9 mouse cellular contexts compared by ENCODE assay signal in the genomic region with DNA sequence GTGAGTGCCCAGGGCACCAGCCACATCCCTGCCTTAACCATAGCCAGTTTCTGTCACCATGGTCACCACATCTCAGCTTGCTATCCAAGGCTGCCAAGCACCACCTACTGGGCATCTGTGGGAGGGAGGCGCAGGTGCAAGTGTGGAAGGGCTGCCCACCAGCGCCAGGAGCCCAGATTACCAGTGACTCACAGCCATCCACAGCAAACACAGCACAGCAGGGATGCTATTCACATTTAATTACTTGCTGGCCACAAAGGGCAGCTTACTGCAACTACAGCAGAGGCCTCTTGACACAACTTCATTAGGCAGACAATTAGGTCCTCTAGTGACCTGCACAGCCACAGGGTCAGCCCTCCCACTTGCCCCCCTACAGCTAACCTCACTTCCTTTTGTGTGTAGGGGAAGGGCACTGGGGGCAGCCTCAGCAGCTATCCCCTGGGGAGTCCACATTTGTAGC. TPM values are rescaled to one million over a fixed set of nuclear protein-coding genes. Genes with fewer than 3 reads are reported as not detected.
DNase-seq lines count a peak whose midpoint lies in the region; ATAC-seq and TF ChIP-seq lines count a peak whose summit lies in the region.
"Had no signal": no experiment of that assay in that cellular context is flagged by ENCODE, and none has a peak within 500 bp of the region (broad histone marks: within the 10 kb centered on the region; RNA-seq: fewer than 3 reads in every experiment).

No protein-coding gene starts in this region.

- H3K4me3 ChIP-seq in intestine, postnatal 0 days (ENCODE audit: low read depth, low read length): no peak overlapping the region
- H3K4me3 ChIP-seq in intestine, embryonic 16.5 days (ENCODE audit: low read length): no peak overlapping the region
- no peak overlapping the region for H3K4me3 ChIP-seq in forebrain, embryonic 14.5 days (ENCODE audit: low read depth, low read length)
- no peak overlapping the region for H3K4me3 ChIP-seq in neural tube, embryonic 15.5 days (replicated peaks)
- H3K4me3 ChIP-seq: stomach, embryonic 15.5 days had no signal

- no peaks in the 10 kb centered on the region for H3K4me1 ChIP-seq in intestine, postnatal 0 days (replicated peaks; ENCODE audit: control insufficient read depth, insufficient read depth, low read length)
- peaks cover 12% of the 10 kb centered on the region for H3K4me1 ChIP-seq in intestine, embryonic 16.5 days (ENCODE audit: control insufficient read depth, insufficient read depth, low read length)
- H3K4me1 ChIP-seq in forebrain, embryonic 14.5 days (ENCODE audit: control insufficient read depth, insufficient read depth, low read length): no peaks in the 10 kb centered on the region
- peaks cover 14% of the 10 kb centered on the region for H3K4me1 ChIP-seq in neural tube, embryonic 15.5 days

- no peak for ATAC-seq in intestine, postnatal 0 days
- ATAC-seq in intestine, embryonic 16.5 days: no peak
- peak; percentile 74 for ATAC-seq in forebrain, embryonic 14.5 days
- peak; percentile 56; the same call in 1 of the 2 replicates for ATAC-seq in neural tube, embryonic 15.5 days (ENCODE audit: low FRiP score)

- H3K9me3 ChIP-seq in intestine, postnatal 0 days (ENCODE audit: control insufficient read depth): no peaks in the 10 kb centered on the region
- H3K9me3 ChIP-seq in intestine, embryonic 16.5 days (ENCODE audit: control insufficient read depth, low read length): no peaks in the 10 kb centered on the region
- no peaks in the 10 kb centered on the region for H3K9me3 ChIP-seq in forebrain, embryonic 14.5 days (replicated peaks; ENCODE audit: control insufficient read depth, low read length)
- H3K9me3 ChIP-seq in neural tube, embryonic 15.5 days (replicated peaks): no peaks in the 10 kb centered on the region
- H3K9me3 ChIP-seq: stomach, embryonic 15.5 days had no signal

- H3K36me3 ChIP-seq in intestine, postnatal 0 days (ENCODE audit: control insufficient read depth, insufficient read depth): peaks cover 54% of the 10 kb centered on the region
- H3K36me3 ChIP-seq in intestine, embryonic 16.5 days (ENCODE audit: control insufficient read depth, insufficient read depth, low read length): peaks cover 18% of the 10 kb centered on the region
- peaks cover 59% of the 10 kb centered on the region for H3K36me3 ChIP-seq in forebrain, embryonic 14.5 days (ENCODE audit: control insufficient read depth, insufficient read depth, low read length)
- peaks cover 52% of the 10 kb centered on the region for H3K36me3 ChIP-seq in neural tube, embryonic 15.5 days

- H3K27ac ChIP-seq in intestine, postnatal 0 days (ENCODE audit: low read depth, low read length): no peak overlapping the region; the same call in 1 of the 2 replicates
- H3K27ac ChIP-seq in intestine, embryonic 16.5 days (ENCODE audit: low read length): no peak overlapping the region
- peak overlapping the region; percentile 15; the same call in 1 of the 2 replicates for H3K27ac ChIP-seq in forebrain, embryonic 14.5 days (ENCODE audit: low read depth, low read length)
- 0 out of 2 replicates have a peak overlapping the region, but pooled peaks have one; percentile 37 for H3K27ac ChIP-seq in neural tube, embryonic 15.5 days (replicated peaks)
- H3K27ac ChIP-seq: stomach, embryonic 15.5 days had no signal

- no peaks in the 10 kb centered on the region for H3K27me3 ChIP-seq in intestine, postnatal 0 days (replicated peaks; ENCODE audit: control insufficient read depth, insufficient read depth, low read length)
- H3K27me3 ChIP-seq in intestine, embryonic 16.5 days (replicated peaks; ENCODE audit: control insufficient read depth, insufficient read depth, low read length): no peaks in the 10 kb centered on the region
- no peaks in the 10 kb centered on the region for H3K27me3 ChIP-seq in forebrain, embryonic 14.5 days (replicated peaks; ENCODE audit: control insufficient read depth, insufficient read depth, low read length)
- 0 out of 2 replicates have a peak, but pooled peaks cover 3% of the 10 kb centered on the region for H3K27me3 ChIP-seq in neural tube, embryonic 15.5 days (replicated peaks)
- H3K27me3 ChIP-seq: stomach, embryonic 15.5 days had no signal

- peak; percentile 55 for TF ChIP-seq CTCF in intestine, postnatal 0 days (IDR thresholded peaks at IDR 0.05; ENCODE audit: low read depth)

- WGBS in intestine, postnatal 0 days: 69% methylated on average over 2 of the region's 2 CpGs
- 71% methylated on average over 2 of the region's 2 CpGs for WGBS in intestine, embryonic 16.5 days
- 8% methylated on average over 2 of the region's 2 CpGs for WGBS in forebrain, embryonic 14.5 days
- 22% methylated on average over 2 of the region's 2 CpGs for WGBS in neural tube, embryonic 15.5 days

- H3K4me2 ChIP-seq in intestine, postnatal 0 days (replicated peaks; ENCODE audit: low read depth): no peak overlapping the region
- no peak overlapping the region for H3K4me2 ChIP-seq in intestine, embryonic 16.5 days (ENCODE audit: low read depth, low read length)
- H3K4me2 ChIP-seq in forebrain, embryonic 14.5 days (ENCODE audit: low read length): no peak overlapping the region
- no peak overlapping the region for H3K4me2 ChIP-seq in neural tube, embryonic 15.5 days
- H3K4me2 ChIP-seq: stomach, embryonic 15.5 days had no signal

- no peak overlapping the region for H3K9ac ChIP-seq in intestine, postnatal 0 days (ENCODE audit: low read depth, low read length)
- no peak overlapping the region for H3K9ac ChIP-seq in intestine, embryonic 16.5 days (ENCODE audit: low read depth, low read length)
- no peak overlapping the region for H3K9ac ChIP-seq in forebrain, embryonic 14.5 days (ENCODE audit: low read length)
- H3K9ac ChIP-seq in neural tube, embryonic 15.5 days (replicated peaks): no peak overlapping the region; the same call in none of the 2 replicates
- H3K9ac ChIP-seq: stomach, embryonic 15.5 days had no signal

- DNase-seq in forebrain, embryonic 14.5 days (ENCODE audit: low spot score): peak; percentile 69
- DNase-seq in layer of hippocampus, postnatal 14 days (ENCODE audit: low spot score in 2 of 2): peak; percentile 65 to 69
- no peak for DNase-seq in gastrocnemius, postnatal 4 days (ENCODE audit: low spot score in 2 of 2)
- DNase-seq in urinary bladder, postnatal 10 days (ENCODE audit: low spot score): no peak
- DNase-seq in adrenal gland, adult 18-20 months (ENCODE audit: low spot score in 2 of 2): no peak

RNA-seq across cellular contexts. Expression of a gene that starts 7.7 kb away (rescaled TPM):
- polyA plus RNA-seq in intestine, postnatal 0 days (2015; fragmentation: Nextera tagmentation; extraction: Ambion mirVana): 17.0 and 17.8 TPM in 2 replicates
- 34.1 and 37.2 TPM in 2 replicates for polyA plus RNA-seq in intestine, embryonic 16.5 days (2015; fragmentation: Nextera tagmentation; extraction: Ambion mirVana)
- 40.5 and 47.6 TPM in 2 replicates for polyA plus RNA-seq in forebrain, embryonic 14.5 days (2014; fragmentation: Nextera tagmentation; extraction: Ambion mirVana)
- total RNA-seq in layer of hippocampus, postnatal 14 days (2021): 10 to 100 TPM; 48.8 to 51.9 TPM
- 44.9 and 46.7 TPM in 2 replicates for polyA plus RNA-seq in neural tube, embryonic 15.5 days (2015; fragmentation: Nextera tagmentation; extraction: Ambion mirVana)
- 10 to 100 TPM; 39.4 to 41.1 TPM for total RNA-seq in gastrocnemius, postnatal 4 days (2021)
- 10 to 100 TPM; 32.7 to 40.7 TPM for total RNA-seq in adrenal gland, adult 18-20 months (2021)

RNA-seq across cellular contexts. Expression of a gene that starts 9.7 kb away (rescaled TPM):
- polyA plus RNA-seq in intestine, postnatal 0 days (2015; fragmentation: Nextera tagmentation; extraction: Ambion mirVana): 2.9 and 17.9 TPM in 2 replicates
- 2.1 and 7.8 TPM in 2 replicates for polyA plus RNA-seq in intestine, embryonic 16.5 days (2015; fragmentation: Nextera tagmentation; extraction: Ambion mirVana)
- polyA plus RNA-seq in forebrain, embryonic 14.5 days (2014; fragmentation: Nextera tagmentation; extraction: Ambion mirVana): 6.0 and 21.9 TPM in 2 replicates
- not detected for total RNA-seq in layer of hippocampus, postnatal 14 days (2021)
- 22.7 and 23.6 TPM in 2 replicates for polyA plus RNA-seq in neural tube, embryonic 15.5 days (2015; fragmentation: Nextera tagmentation; extraction: Ambion mirVana)
- total RNA-seq in gastrocnemius, postnatal 4 days (2021): not detected
- not detected for total RNA-seq in adrenal gland, adult 18-20 months (2021)

RNA-seq across cellular contexts. Expression of a gene that starts 10.3 kb away (rescaled TPM):
- polyA plus RNA-seq in intestine, postnatal 0 days (2015; fragmentation: Nextera tagmentation; extraction: Ambion mirVana): not detected in 2 replicates
- polyA plus RNA-seq in intestine, embryonic 16.5 days (2015; fragmentation: Nextera tagmentation; extraction: Ambion mirVana): not detected in 2 replicates
- not detected in 2 replicates for polyA plus RNA-seq in forebrain, embryonic 14.5 days (2014; fragmentation: Nextera tagmentation; extraction: Ambion mirVana)
- not detected for total RNA-seq in layer of hippocampus, postnatal 14 days (2021)
- not detected in 2 replicates for polyA plus RNA-seq in neural tube, embryonic 15.5 days (2015; fragmentation: Nextera tagmentation; extraction: Ambion mirVana)
- 100 to 1,000 TPM in 1 of 2 experiments, 10 to 100 TPM in 1; 85.8 to 154 TPM for total RNA-seq in gastrocnemius, postnatal 4 days (2021)
- total RNA-seq in adrenal gland, adult 18-20 months (2021): 1,000 to 10,000 TPM; 1,757 to 2,495 TPM
- polyA plus RNA-seq: stomach, embryonic 15.5 days had no signal

RNA-seq across cellular contexts. Expression of a gene that starts 14.9 kb away (rescaled TPM):
- polyA plus RNA-seq in intestine, postnatal 0 days (2015; fragmentation: Nextera tagmentation; extraction: Ambion mirVana): not detected in 2 replicates
- polyA plus RNA-seq in intestine, embryonic 16.5 days (2015; fragmentation: Nextera tagmentation; extraction: Ambion mirVana): 0.42 and 2.4 TPM in 2 replicates
- polyA plus RNA-seq in forebrain, embryonic 14.5 days (2014; fragmentation: Nextera tagmentation; extraction: Ambion mirVana): 0.36 TPM in 1 of 2 replicates, not detected in the other
- not detected for total RNA-seq in layer of hippocampus, postnatal 14 days (2021)
- 0.31 and 0.50 TPM in 2 replicates for polyA plus RNA-seq in neural tube, embryonic 15.5 days (2015; fragmentation: Nextera tagmentation; extraction: Ambion mirVana)
- under 1 TPM in 1 of 2 experiments, not detected in 1; 0.29 TPM for total RNA-seq in gastrocnemius, postnatal 4 days (2021)
- total RNA-seq in adrenal gland, adult 18-20 months (2021): not detected

RNA-seq across cellular contexts. Expression of a gene that starts 15.8 kb away (rescaled TPM):
- 0.21 and 0.47 TPM in 2 replicates for polyA plus RNA-seq in intestine, postnatal 0 days (2015; fragmentation: Nextera tagmentation; extraction: Ambion mirVana)
- polyA plus RNA-seq in intestine, embryonic 16.5 days (2015; fragmentation: Nextera tagmentation; extraction: Ambion mirVana): 0.68 and 0.69 TPM in 2 replicates
- polyA plus RNA-seq in forebrain, embryonic 14.5 days (2014; fragmentation: Nextera tagmentation; extraction: Ambion mirVana): 1.6 and 1.8 TPM in 2 replicates
- total RNA-seq in layer of hippocampus, postnatal 14 days (2021): 1 to 10 TPM; 5.0 to 8.9 TPM
- polyA plus RNA-seq in neural tube, embryonic 15.5 days (2015; fragmentation: Nextera tagmentation; extraction: Ambion mirVana): 1.8 and 2.8 TPM in 2 replicates
- under 1 TPM; 0.41 to 0.56 TPM for total RNA-seq in gastrocnemius, postnatal 4 days (2021)
- total RNA-seq in adrenal gland, adult 18-20 months (2021): 1 to 10 TPM; 1.0 to 2.2 TPM

Comparison
In these comparisons a context has a peak if more than half of its experiments do, and no peak if none do; other contexts are left out.
1. ATAC-seq: peak in forebrain, embryonic 14.5 days (single experiment) and neural tube, embryonic 15.5 days (single experiment); none in intestine, postnatal 0 days (single experiment) and intestine, embryonic 16.5 days (single experiment).
2. H3K27ac ChIP-seq: peak in forebrain, embryonic 14.5 days (single experiment) and neural tube, embryonic 15.5 days (single experiment); none in intestine, postnatal 0 days (single experiment) and intestine, embryonic 16.5 days (single experiment).
3. DNase-seq: peak in forebrain, embryonic 14.5 days (single experiment) and layer of hippocampus, postnatal 14 days (2 of 2); none in gastrocnemius, postnatal 4 days (0 of 2), urinary bladder, postnatal 10 days (single experiment) and adrenal gland, adult 18-20 months (0 of 2).